Mouse (Mus musculus) stomach, embryonic 16.5 days (tissue): ENCODE measurements around the gene Cpd. TPM values are rescaled to one million over a fixed set of nuclear protein-coding genes. Genes with fewer than 3 reads are reported as not detected.

Experiments used
- ATAC-seq: fragments of 200-750 bp; cut with Nextera tagmentation; 2 replicates; pipeline ENCODE4 v1.8.0; 2017; ENCODE audit warnings: moderate number of reproducible peaks, moderate TSS enrichment; ENCODE audit not compliant: insufficient read depth, low FRiP score
- H3K27ac ChIP-seq: fragments of 300-500 bp; sonication (generic); 2 replicates; pipeline ENCODE4 v1.5.1; 2014; ENCODE audit warnings: low read length
- H3K27me3 ChIP-seq: fragments of 300-500 bp; sonication (generic); 2 replicates; pipeline ENCODE4 v1.6.1; 2014; ENCODE audit warnings: low read length, control low read depth, mixed read lengths; ENCODE audit not compliant: control insufficient read depth, insufficient read depth
- H3K36me3 ChIP-seq: fragments of 300-500 bp; sonication (generic); 2 replicates; pipeline ENCODE4 v1.6.1; 2014; ENCODE audit warnings: low read length; ENCODE audit not compliant: control insufficient read depth, insufficient read depth
- H3K4me1 ChIP-seq: fragments of 300-500 bp; sonication (generic); 2 replicates; pipeline ENCODE4 v1.6.1; 2014; ENCODE audit warnings: low read length, control low read depth, mixed read lengths; ENCODE audit not compliant: control insufficient read depth, insufficient read depth
- H3K4me2 ChIP-seq: fragments of 300-500 bp; sonication (generic); 2 replicates; pipeline ENCODE4 v1.6.1; 2014; ENCODE audit warnings: low read depth, low read length, mixed read lengths
- H3K4me3 ChIP-seq: fragments of 300-500 bp; sonication (generic); replicated peaks from 2 replicates; pipeline ENCODE4 v1.5.1; 2014; ENCODE audit warnings: mild to moderate bottlenecking, low read length
- H3K9ac ChIP-seq: fragments of 300-500 bp; sonication (generic); 2 replicates; pipeline ENCODE4 v1.6.1; 2014; ENCODE audit warnings: low read length
- H3K9me3 ChIP-seq: fragments of 300-500 bp; sonication (generic); replicated peaks from 2 replicates; pipeline ENCODE4 v1.6.1; 2016; ENCODE audit warnings: low read length, control low read depth; ENCODE audit not compliant: control insufficient read depth
- WGBS: fragments of 180-500 bp; shearing (Covaris S2); extraction: QIAGEN DNeasy Blood & Tissue Kit; methylation state at CpG from one replicate; pipeline ENCODE4 v1.1.7; 2014; 5-methylcytosine and 5-hydroxymethylcytosine counted together
- polyA plus RNA-seq: library from polyadenylated mRNA; unstranded; fragments of >200 nt; fragmentation: Nextera tagmentation; extraction: Ambion mirVana; gene quantifications from 2 replicates; pipeline ENCODE4 v1.2.1, GENCODE M21; 2015

Gene Cpd
- polyA plus RNA-seq, 1 experiment from 2014 or later: 10.5 TPM

- Histone ChIP-seq H3K36me3 (no peaks in the 10 kb centered on the region), H3K9me3 (no peaks in the 10 kb centered on the region), H3K27me3 (no peaks in the 10 kb centered on the region), H3K4me3 (no peak overlapping the region), H3K27ac (no peak overlapping the region), H3K4me2 (no peak overlapping the region), H3K4me1 (no peaks in the 10 kb centered on the region), H3K9ac (no peak overlapping the region)
- no peak for ATAC-seq
- WGBS: 71% methylated on average over 6 of the region's 6 CpGs
Measured at GRCm38 (mm10) chr11:76836317-76836716, 10.5 kb downstream of the Cpd start.

- H3K27me3 ChIP-seq: no peaks in the 10 kb centered on the region
- WGBS: 77% methylated on average over 5 of the region's 5 CpGs
- H3K9ac ChIP-seq: no peak overlapping the region
- H3K4me2 ChIP-seq: no peak overlapping the region
- no peak for ATAC-seq
- no peaks in the 10 kb centered on the region for H3K4me1 ChIP-seq
- H3K9me3 ChIP-seq: no peaks in the 10 kb centered on the region
- H3K4me3 ChIP-seq: no peak overlapping the region
- H3K27ac ChIP-seq: no peak overlapping the region
- no peaks in the 10 kb centered on the region for H3K36me3 ChIP-seq
Measured at GRCm38 (mm10) chr11:76835868-76836267, 10.9 kb downstream of the Cpd start.

- H3K4me1 ChIP-seq: no peaks in the 10 kb centered on the region
- no peak overlapping the region for H3K4me2 ChIP-seq
- no peaks in the 10 kb centered on the region for H3K27me3 ChIP-seq
- H3K36me3 ChIP-seq: no peaks in the 10 kb centered on the region
- no peak overlapping the region for H3K27ac ChIP-seq
- no peaks in the 10 kb centered on the region for H3K9me3 ChIP-seq
- H3K9ac ChIP-seq: no peak overlapping the region
- ATAC-seq: no peak
- WGBS: 67% methylated on average over 1 of the region's 1 CpGs
- H3K4me3 ChIP-seq: no peak overlapping the region
Measured at GRCm38 (mm10) chr11:76834665-76835064, 12.2 kb downstream of the Cpd start.

GRCm38 (mm10) chr11:76824885-76825265 is 21.9 kb downstream of the Cpd start:
- no peaks in the 10 kb centered on the region for H3K9me3 ChIP-seq
- peak overlapping the region; percentile 84 for H3K27ac ChIP-seq
- H3K9ac ChIP-seq: no peak overlapping the region
- H3K4me3 ChIP-seq: no peak overlapping the region
- no peak overlapping the region for H3K4me2 ChIP-seq
- ATAC-seq: no peak
- no peaks in the 10 kb centered on the region for H3K36me3 ChIP-seq
- 73% methylated on average over 9 of the region's 9 CpGs for WGBS
- H3K4me1 ChIP-seq: peaks cover 18% of the 10 kb centered on the region
- no peaks in the 10 kb centered on the region for H3K27me3 ChIP-seq

- Histone ChIP-seq H3K27me3 (no peaks in the 10 kb centered on the region), H3K4me2 (no peak overlapping the region), H3K9ac (no peak overlapping the region), H3K4me3 (no peak overlapping the region), H3K36me3 (no peaks in the 10 kb centered on the region), H3K9me3 (no peaks in the 10 kb centered on the region), H3K4me1 (peaks cover 18% of the 10 kb centered on the region), H3K27ac (peak overlapping the region; percentile 84)
- ATAC-seq: peak; percentile 79; the same call in 1 of the 2 replicates
- 54% methylated on average over 7 of the region's 7 CpGs for WGBS
Measured at GRCm38 (mm10) chr11:76824238-76824884, 22.5 kb downstream of the Cpd start.

GRCm38 (mm10) chr11:76823641-76824040 is 23.2 kb downstream of the Cpd start:
- H3K9ac ChIP-seq: no peak overlapping the region
- H3K4me3 ChIP-seq: no peak overlapping the region
- no peak overlapping the region for H3K4me2 ChIP-seq
- H3K9me3 ChIP-seq: no peaks in the 10 kb centered on the region
- H3K27me3 ChIP-seq: no peaks in the 10 kb centered on the region
- WGBS: 70% methylated on average over 3 of the region's 3 CpGs
- H3K36me3 ChIP-seq: no peaks in the 10 kb centered on the region
- ATAC-seq: no peak
- no peak overlapping the region; the same call in 1 of the 2 replicates for H3K27ac ChIP-seq
- H3K4me1 ChIP-seq: peaks cover 18% of the 10 kb centered on the region

GRCm38 (mm10) chr11:76821353-76821752 is 25.5 kb downstream of the Cpd start:
- H3K27me3 ChIP-seq: no peaks in the 10 kb centered on the region
- WGBS: 60% methylated on average over 3 of the region's 3 CpGs
- no peak overlapping the region for H3K4me2 ChIP-seq
- no peak overlapping the region for H3K4me3 ChIP-seq
- H3K27ac ChIP-seq: peak overlapping the region; percentile 70
- H3K9ac ChIP-seq: no peak overlapping the region
- ATAC-seq: peak; percentile 70; the same call in 1 of the 2 replicates
- no peaks in the 10 kb centered on the region for H3K36me3 ChIP-seq
- peaks cover 18% of the 10 kb centered on the region for H3K4me1 ChIP-seq
- H3K9me3 ChIP-seq: no peaks in the 10 kb centered on the region

- Histone ChIP-seq H3K4me1 (peaks cover 7% of the 10 kb centered on the region; the same call in 1 of the 2 replicates), H3K27ac (no peak overlapping the region), H3K9ac (no peak overlapping the region), H3K4me2 (no peak overlapping the region), H3K4me3 (no peak overlapping the region), H3K27me3 (no peaks in the 10 kb centered on the region), H3K9me3 (no peaks in the 10 kb centered on the region), H3K36me3 (no peaks in the 10 kb centered on the region)
- ATAC-seq: no peak
- WGBS: 89% methylated on average over 3 of the region's 3 CpGs
Measured at GRCm38 (mm10) chr11:76817664-76818063, 29.2 kb downstream of the Cpd start.

- Histone ChIP-seq H3K9me3 (no peaks in the 10 kb centered on the region), H3K4me1 (peaks cover 6% of the 10 kb centered on the region), H3K27ac (no peak overlapping the region), H3K9ac (no peak overlapping the region), H3K4me3 (no peak overlapping the region), H3K4me2 (no peak overlapping the region), H3K36me3 (peaks cover 6% of the 10 kb centered on the region), H3K27me3 (no peaks in the 10 kb centered on the region)
- 81% methylated on average over 9 of the region's 9 CpGs for WGBS
- ATAC-seq: no peak
Measured at GRCm38 (mm10) chr11:76810706-76811495, 35.9 kb downstream of the Cpd start.
